Mouse (Mus musculus) spleen, adult 2 months (tissue): ENCODE results near the gene Dhx9.

Experiments used
- CTCF ChIP-seq: fragments of 200-500 bp; IDR thresholded peaks from 2 replicates; pipeline ENCODE4 v1.5.1; 2011; ENCODE audit warnings: mild to moderate bottlenecking, inconsistent platforms; ENCODE audit not compliant: insufficient read depth, insufficient read length, insufficient replicate concordance; ENCODE audit errors: extremely low read depth
- POLR2A ChIP-seq: fragments of 200-500 bp; IDR thresholded peaks from 2 replicates; pipeline ENCODE4 v1.6.1; 2011; ENCODE audit warnings: low read depth, low read length, inconsistent platforms

GRCm38 (mm10) chr1:153461796-153462195 lies 25.7 kb downstream of the Dhx9 start:
- TF ChIP-seq POLR2A, result no peak
- TF ChIP-seq CTCF, result no peak
